Mouse (Mus musculus) liver, embryonic 14.5 days (tissue): ENCODE data around the gene Eif6. TPM values are rescaled to one million over a fixed set of nuclear protein-coding genes. Genes with fewer than 3 reads are reported as not detected.

Experiments used
- ATAC-seq: fragments of 200-750 bp; cut with Nextera tagmentation; 2 replicates; pipeline ENCODE4 v1.8.0; 2017; ENCODE audit warnings: moderate number of reproducible peaks, mild to moderate bottlenecking, moderate library complexity; ENCODE audit not compliant: insufficient read depth
- DNase-seq, 3 experiments: peaks; one replicate each; pipeline ENCODE4 v3.0.0-alpha.2; 2012 to 2013; ENCODE audit warnings: low read depth in 3 of 3, low spot score in 3 of 3
- H3K27ac ChIP-seq: fragments of 300-500 bp; sonication (generic); 2 replicates; pipeline ENCODE4 v1.5.1; 2014; ENCODE audit warnings: moderate library complexity, mild to moderate bottlenecking, control low read depth, inconsistent platforms
- H3K27me3 ChIP-seq: fragments of 300-500 bp; sonication (generic); 2 replicates; pipeline ENCODE4 v1.6.1; 2014; ENCODE audit warnings: mild to moderate bottlenecking, low read length, moderate library complexity; ENCODE audit not compliant: control insufficient read depth, insufficient read depth
- H3K36me3 ChIP-seq: fragments of 300-500 bp; sonication (generic); replicated peaks from 2 replicates; pipeline ENCODE4 v1.6.1; 2014; ENCODE audit warnings: low read depth; ENCODE audit not compliant: control insufficient read depth, insufficient read depth
- H3K4me1 ChIP-seq, 2 experiments: fragments of 200-500 bp in 1 of 2; fragments of 300-500 bp in 1 of 2; sonication (generic) in 1 of 2; replicated peaks; 2 replicates each; pipeline ENCODE4 v1.6.1; 2012 to 2014; ENCODE audit warnings: antibody characterized with exemption in 1 of 2, inconsistent platforms in 1 of 2, low read length in 1 of 2; ENCODE audit not compliant: control insufficient read depth in 2 of 2, insufficient read depth in 2 of 2
- H3K4me2 ChIP-seq: fragments of 300-500 bp; sonication (generic); 2 replicates; pipeline ENCODE4 v1.6.1; 2014; ENCODE audit warnings: low read depth, mild to moderate bottlenecking, control low read depth, moderate library complexity
- H3K4me3 ChIP-seq, 2 experiments: fragments of 200-500 bp in 1 of 2; fragments of 300-500 bp in 1 of 2; sonication (generic) in 1 of 2; 2 replicates each; pipeline ENCODE4 v1.5.1; 2012 to 2014; ENCODE audit warnings: low read depth in 2 of 2, low read length in 2 of 2, mild to moderate bottlenecking in 2 of 2, control low read depth in 1 of 2, inconsistent platforms in 1 of 2, moderate library complexity in 1 of 2; ENCODE audit not compliant: insufficient read depth in 1 of 2
- H3K9ac ChIP-seq: fragments of 300-500 bp; sonication (generic); replicated peaks from 2 replicates; pipeline ENCODE4 v1.6.1; 2014; ENCODE audit warnings: mild to moderate bottlenecking, control low read depth, moderate library complexity
- H3K9me3 ChIP-seq: fragments of 300-500 bp; sonication (generic); 2 replicates; pipeline ENCODE4 v1.6.1; 2016; ENCODE audit warnings: low read length, mixed read lengths; ENCODE audit not compliant: control insufficient read depth
- CTCF ChIP-seq: IDR thresholded peaks from 2 replicates; pipeline ENCODE4 v1.5.1; 2016; ENCODE audit warnings: antibody characterized with exemption, low read depth, control low read depth
- EP300 ChIP-seq: IDR thresholded peaks from 2 replicates; pipeline ENCODE4 v1.6.1; 2016; ENCODE audit warnings: antibody characterized with exemption, low read depth
- WGBS: fragments of 180-500 bp; shearing (Covaris S2); extraction: QIAGEN DNeasy Blood & Tissue Kit; methylation state at CpG from one replicate; pipeline ENCODE4 v1.1.7; 2014; ENCODE audit not compliant: insufficient replicate concordance; 5-methylcytosine and 5-hydroxymethylcytosine counted together
- polyA plus RNA-seq, 2 experiments: library from polyadenylated mRNA; depleted of rRNA in 1 of 2; stranded (reverse) in 1 of 2; unstranded in 1 of 2; fragments of >200 nt; fragmentation: Nextera tagmentation in 1 of 2; extraction: Ambion mirVana in 1 of 2; gene quantifications; 2 replicates each; pipeline versions ENCODE4 v1.2.1 to v1.2.3; 2012 to 2014

Gene Eif6
- polyA plus RNA-seq, 2 experiments = 62.4 to 128 TPM

DNA sequence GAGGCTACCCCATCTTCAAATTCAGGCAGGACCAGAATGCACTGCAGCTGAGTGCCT, 7.5 kb downstream of the Eif6 start, which contains the start of gene BC029722:
BC029722 (minus strand) TSS at position 35 of the 57 bp plus-strand sequence.
- H3K9ac ChIP-seq = peak within 1 kb of the TSS; percentile 86
- H3K4me3 ChIP-seq = peak within 1 kb of the TSS; percentile 82 to 93
- no peaks in the 10 kb centered on the region for H3K9me3 ChIP-seq
- peaks cover 6 to 8% of the 10 kb centered on the region in 2 experiments for H3K4me1 ChIP-seq
- peak within 1 kb of the TSS; percentile 99 for H3K4me2 ChIP-seq
- peak within 1 kb of the TSS; percentile 41 for H3K27ac ChIP-seq
- H3K36me3 ChIP-seq = peaks cover 23% of the 10 kb centered on the region
- H3K27me3 ChIP-seq = no peaks in the 10 kb centered on the region
- TF ChIP-seq EP300 (no peak), CTCF (no peak)
- ATAC-seq (no peak), DNase-seq (no peak)

DNA sequence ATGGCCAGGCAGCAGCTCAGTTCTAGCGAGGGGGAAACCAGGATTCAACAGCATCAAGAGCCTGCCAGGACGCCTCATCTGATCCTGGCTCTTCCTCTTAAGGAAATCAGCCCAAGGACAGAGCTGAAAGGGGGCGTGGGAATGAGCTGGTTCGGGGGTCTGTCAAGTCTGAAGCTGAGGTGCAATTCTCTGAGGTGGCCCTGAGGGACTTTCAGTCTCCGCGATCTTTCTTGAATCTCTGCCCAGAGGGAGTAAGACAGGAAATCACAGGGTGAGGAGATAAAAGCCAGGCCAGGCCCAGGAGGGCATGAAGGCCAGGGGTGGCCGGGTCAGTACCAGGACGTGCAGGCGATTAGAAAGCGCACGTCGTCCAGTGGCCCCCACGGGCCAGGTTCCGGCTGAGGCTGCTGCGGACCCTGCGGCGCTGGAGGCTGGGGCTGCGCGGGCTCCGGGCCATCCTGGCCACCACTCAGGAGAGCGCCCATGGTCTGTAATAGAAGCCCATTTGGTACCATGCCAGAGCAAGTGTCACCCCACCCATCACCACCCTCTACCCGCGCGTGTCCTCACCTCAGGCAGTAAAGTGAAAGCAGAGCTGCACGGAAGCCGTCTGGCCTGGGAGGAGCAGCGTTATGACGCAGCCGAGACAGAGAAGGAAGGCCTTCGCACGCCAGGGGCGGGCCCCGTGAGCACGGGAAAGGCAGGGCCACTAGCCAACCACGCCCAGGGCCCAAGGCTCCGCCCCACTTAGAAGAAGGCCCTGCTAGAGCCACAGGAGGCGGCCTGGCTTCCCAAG, 7.9 kb downstream of the Eif6 start:
- DNase-seq (peak; percentile 81 to 93 (median 83)), ATAC-seq (peak; percentile 97)
- Histone ChIP-seq H3K4me3 (peak overlapping the region; percentile 82 to 93), H3K27me3 (no peaks in the 10 kb centered on the region), H3K4me1 (peaks cover 6 to 8% of the 10 kb centered on the region in 2 experiments), H3K4me2 (peak overlapping the region; percentile 99), H3K9ac (peak overlapping the region; percentile 86), H3K36me3 (peaks cover 23% of the 10 kb centered on the region), H3K27ac (peak overlapping the region; percentile 41), H3K9me3 (no peaks in the 10 kb centered on the region)
- WGBS = under 1% methylated on average over 37 of the region's 37 CpGs
- TF ChIP-seq EP300 = no peak
- 0 out of 2 replicates have a peak, but pooled peaks have one; percentile 1 for TF ChIP-seq CTCF

DNA sequence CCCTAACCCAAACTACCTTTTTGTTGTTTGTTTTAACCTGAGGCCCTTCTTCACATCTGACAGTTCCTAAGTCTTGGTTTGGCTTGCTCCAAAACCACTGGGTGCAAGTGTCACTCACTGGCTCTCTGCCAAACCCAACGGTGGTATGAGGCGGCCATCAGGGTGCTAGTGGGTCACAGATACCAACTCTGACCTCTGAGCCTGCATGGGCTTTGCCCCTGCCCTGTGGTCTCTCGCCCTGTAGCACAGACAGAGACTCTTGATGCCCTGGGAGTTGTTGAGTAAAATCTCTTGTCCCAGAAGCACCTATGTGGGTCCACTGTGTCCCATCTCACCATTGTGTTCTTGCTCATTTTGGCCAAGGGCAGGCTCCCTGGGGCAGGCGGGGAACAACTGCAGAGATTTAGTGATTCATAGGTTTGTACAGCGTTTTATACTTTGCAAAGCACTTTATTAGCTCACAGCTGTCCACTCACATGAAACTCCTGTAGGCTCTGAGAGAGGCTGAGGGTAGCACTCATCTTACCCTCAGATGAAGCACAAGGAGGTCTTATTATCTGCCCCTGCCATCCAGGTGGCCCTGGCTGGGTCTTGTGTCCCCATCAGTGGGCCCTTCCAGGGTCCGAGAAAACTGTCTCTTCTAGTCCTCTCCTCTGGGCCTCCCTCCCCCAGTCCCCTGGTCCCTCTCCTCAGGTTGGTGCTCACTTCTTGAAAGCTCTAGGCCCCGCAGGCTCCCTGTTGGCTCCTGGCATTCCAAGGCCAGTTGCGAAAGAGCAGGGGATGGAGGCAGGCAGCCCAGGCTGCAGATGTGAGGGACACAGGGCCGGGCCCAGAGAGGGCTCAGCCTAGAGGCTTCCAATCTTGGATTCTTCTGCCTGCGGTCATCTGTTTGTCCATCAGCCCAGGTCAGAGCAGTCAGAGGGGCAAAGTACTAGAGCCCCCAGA, 9.2 kb downstream of the Eif6 start:
- 64% methylated on average over 10 of the region's 10 CpGs for WGBS
- Histone ChIP-seq H3K4me1 (peaks cover 6 to 8% of the 10 kb centered on the region in 2 experiments), H3K9ac (no peak overlapping the region), H3K4me2 (peak overlapping the region; percentile 99), H3K27me3 (no peaks in the 10 kb centered on the region), H3K36me3 (peaks cover 10% of the 10 kb centered on the region), H3K4me3 (no peak overlapping the region), H3K9me3 (no peaks in the 10 kb centered on the region), H3K27ac (no peak overlapping the region)
- no peak for DNase-seq
- no peak for ATAC-seq
- TF ChIP-seq EP300 (no peak), CTCF (no peak)

DNA sequence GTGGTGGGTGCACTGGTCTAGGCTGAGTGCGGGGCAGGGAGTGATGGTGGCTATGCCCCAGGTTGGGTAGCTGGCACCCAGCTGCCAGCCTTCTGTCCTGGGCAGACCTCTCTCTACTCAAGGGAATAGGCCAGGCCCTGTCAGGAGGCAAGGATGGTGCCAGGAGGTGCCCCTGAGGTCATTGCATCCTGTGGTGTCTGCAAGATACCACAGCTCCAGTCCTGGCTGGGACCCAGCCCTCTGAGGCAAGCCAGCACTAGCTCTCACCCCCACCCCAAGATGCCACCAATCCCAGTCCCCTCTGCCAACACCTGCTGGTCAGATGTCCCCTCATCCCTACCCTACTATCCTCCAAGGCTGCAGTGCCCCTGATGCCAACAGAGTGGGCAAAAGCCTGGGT, 10.5 kb downstream of the Eif6 start:
- peaks cover 6 to 8% of the 10 kb centered on the region in 2 experiments for H3K4me1 ChIP-seq
- no peak for TF ChIP-seq CTCF
- no peak for TF ChIP-seq EP300
- no peaks in the 10 kb centered on the region for H3K27me3 ChIP-seq
- no peak overlapping the region for H3K4me2 ChIP-seq
- 0 out of 2 replicates have a peak, but pooled peaks cover 3% of the 10 kb centered on the region for H3K36me3 ChIP-seq
- 86% methylated on average over 1 of the region's 1 CpGs for WGBS
- no peak overlapping the region for H3K27ac ChIP-seq
- no peak for ATAC-seq
- no peaks in the 10 kb centered on the region for H3K9me3 ChIP-seq
- no peak for DNase-seq
- H3K9ac ChIP-seq = no peak overlapping the region
- H3K4me3 ChIP-seq = no peak overlapping the region

DNA sequence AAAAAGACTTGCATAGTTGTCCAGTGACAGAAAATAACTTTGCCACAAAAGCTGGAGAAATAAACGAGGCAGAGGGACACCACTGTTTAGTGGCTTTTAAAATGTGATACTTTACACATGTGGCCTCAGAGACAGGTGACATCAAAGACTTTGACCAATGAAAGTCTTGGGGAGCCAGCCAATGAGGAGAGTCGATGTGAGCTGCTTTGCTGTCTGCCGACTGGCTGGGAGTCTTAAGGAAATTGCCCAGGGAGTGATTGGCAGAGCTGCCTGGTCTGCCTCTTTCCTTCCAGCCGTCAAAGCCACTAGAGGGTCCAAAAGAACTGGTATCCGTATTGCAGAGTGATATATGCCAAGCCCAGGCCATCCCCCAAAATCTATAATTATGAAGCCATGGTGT, 11.9 kb downstream of the Eif6 start:
- WGBS = 24% methylated on average over 5 of the region's 5 CpGs
- no peaks in the 10 kb centered on the region for H3K36me3 ChIP-seq
- peak in 1 of 3 experiments; percentile 13 for DNase-seq
- H3K27me3 ChIP-seq = no peaks in the 10 kb centered on the region
- peaks cover 6 to 8% of the 10 kb centered on the region in 2 experiments for H3K4me1 ChIP-seq
- H3K9ac ChIP-seq = no peak overlapping the region
- no peak for ATAC-seq
- TF ChIP-seq CTCF = no peak
- TF ChIP-seq EP300 = no peak
- H3K27ac ChIP-seq = no peak overlapping the region
- H3K4me3 ChIP-seq = no peak overlapping the region
- H3K9me3 ChIP-seq = no peaks in the 10 kb centered on the region
- H3K4me2 ChIP-seq = no peak overlapping the region
